Mouse (Mus musculus): ENCODE results near the gene Cyyr1. TPM values are rescaled to one million over a fixed set of nuclear protein-coding genes. Genes with fewer than 3 reads are reported as not detected.
"Not testable (repeated sequence)": the region's sequence is repeated elsewhere in the genome, so short reads cannot be mapped to it uniquely, and the experiment has no call there.

Cyyr1 gene
- 28.2 and 31.1 TPM in 2 replicates for total RNA-seq (2021)
- long read RNA-seq, experiment 1, full-length matches to known transcripts = 3 of 5 reads
- long read RNA-seq, experiment 1, partial matches to known transcripts = 2 of 5 reads
- long read RNA-seq, experiment 1, other reads (novel, unspliced or antisense) = 0 of 5 reads
- long read RNA-seq, experiment 2, full-length matches to known transcripts = 2 of 7 reads
- long read RNA-seq, experiment 2, partial matches to known transcripts = 0 of 7 reads
- long read RNA-seq, experiment 2, other reads (novel, unspliced or antisense) = 5 of 7 reads

- not testable (repeated sequence) for DNase-seq
Observed at GRCm38 (mm10) chr16:85553297-85553696, at the start of gene Cyyr1. Cyyr1 (minus strand) TSS chr16:85553397.

- DNase-seq = no peak
Observed at GRCm38 (mm10) chr16:85588844-85589243, 35.6 kb upstream of the Cyyr1 start.

GRCm38 (mm10) chr16:85587573-85588226 lies 34.5 kb upstream of the Cyyr1 start:
- no peak for DNase-seq

GRCm38 (mm10) chr16:85566474-85566873 lies 13.3 kb upstream of the Cyyr1 start:
- DNase-seq = no peak

GRCm38 (mm10) chr16:85553838-85554237 lies 641 bp upstream of the Cyyr1 start:
- DNase-seq = no peak

GRCm38 (mm10) chr16:85551976-85552375 lies 1.2 kb downstream of the Cyyr1 start:
- DNase-seq = not testable (repeated sequence)

- peak; percentile 38 for DNase-seq
Observed at GRCm38 (mm10) chr16:85549971-85550567, 3.1 kb downstream of the Cyyr1 start.

- DNase-seq = peak; percentile 26
Observed at GRCm38 (mm10) chr16:85546519-85546918, 6.7 kb downstream of the Cyyr1 start.

GRCm38 (mm10) chr16:85541676-85542273 lies 11.4 kb downstream of the Cyyr1 start:
- no peak for DNase-seq

- DNase-seq = no peak
Observed at GRCm38 (mm10) chr16:85541023-85541422, 12.2 kb downstream of the Cyyr1 start.

GRCm38 (mm10) chr16:85538367-85538766 lies 14.8 kb downstream of the Cyyr1 start:
- DNase-seq = no peak

GRCm38 (mm10) chr16:85536075-85536474 lies 17.1 kb downstream of the Cyyr1 start:
- no peak for DNase-seq

GRCm38 (mm10) chr16:85527743-85528620 lies 25.2 kb downstream of the Cyyr1 start:
- peak; percentile 35 for DNase-seq

GRCm38 (mm10) chr16:85524589-85524988 lies 28.6 kb downstream of the Cyyr1 start:
- no peak for DNase-seq

- no peak for DNase-seq
Observed at GRCm38 (mm10) chr16:85507264-85507663, 45.9 kb downstream of the Cyyr1 start.

- no peak for DNase-seq
Observed at GRCm38 (mm10) chr16:85505108-85505507, 48.1 kb downstream of the Cyyr1 start.

GRCm38 (mm10) chr16:85503416-85503815 lies 49.8 kb downstream of the Cyyr1 start:
- DNase-seq = no peak

GRCm38 (mm10) chr16:85495837-85496236 lies 57.4 kb downstream of the Cyyr1 start:
- DNase-seq = no peak

- peak; percentile 7 for DNase-seq
Observed at GRCm38 (mm10) chr16:85488105-85488607, 65.0 kb downstream of the Cyyr1 start.

GRCm38 (mm10) chr16:85487266-85487665 lies 65.9 kb downstream of the Cyyr1 start:
- DNase-seq = no peak

GRCm38 (mm10) chr16:85484557-85484956 lies 68.6 kb downstream of the Cyyr1 start:
- DNase-seq = no peak

All from adrenal gland, postnatal 14 days (tissue).